In the genomic region with DNA sequence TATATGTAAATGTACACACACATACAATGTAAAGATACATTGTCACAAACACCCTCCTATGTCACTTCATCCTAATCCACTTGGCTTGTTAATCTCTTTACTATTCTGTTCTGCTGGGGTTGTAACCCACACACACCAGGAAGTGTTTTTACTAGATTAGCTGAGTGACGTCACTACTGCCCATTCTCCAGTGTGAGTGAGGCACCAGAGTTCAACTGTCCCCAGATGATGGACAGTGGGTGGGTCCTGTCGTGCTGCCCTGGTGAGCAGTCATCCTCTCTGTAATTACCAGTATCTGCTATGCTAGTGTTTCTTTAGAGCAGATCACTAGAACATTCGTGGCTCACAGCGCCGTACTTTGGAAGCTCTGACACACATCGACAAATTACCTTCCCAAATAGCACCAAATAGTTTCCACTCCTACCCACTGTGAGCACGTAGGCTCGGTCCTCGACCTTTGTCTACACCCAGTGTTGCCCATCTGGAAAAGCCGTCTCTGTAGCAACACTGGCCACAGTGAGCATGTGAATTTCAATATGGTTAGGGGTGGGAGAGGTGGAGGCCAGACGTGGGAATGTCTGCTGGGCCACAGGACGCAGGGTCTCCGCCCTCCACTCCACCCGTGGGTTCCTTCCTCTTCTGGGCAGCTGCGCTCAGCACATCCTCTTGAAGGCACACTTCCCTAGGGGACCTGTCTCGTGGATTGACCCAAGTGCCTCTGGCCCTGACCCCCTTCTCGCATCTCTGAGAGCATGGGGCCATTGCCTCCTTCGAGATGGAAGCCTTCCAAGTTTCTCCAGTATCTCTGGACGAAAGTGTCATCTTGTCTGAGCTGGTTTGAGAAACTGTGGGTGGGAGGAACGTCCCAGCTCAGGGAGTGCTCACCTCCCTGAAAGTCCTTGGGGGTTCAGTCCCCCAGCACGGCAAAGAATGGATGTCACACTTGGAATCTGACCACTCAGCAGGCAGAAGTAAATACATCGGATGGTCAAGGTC, we compare ENCODE assay signal across 11 mouse cellular contexts. TPM values are rescaled to one million over a fixed set of nuclear protein-coding genes. Genes with fewer than 3 reads are reported as not detected.
DNase-seq lines count a peak whose midpoint lies in the region; ATAC-seq and TF ChIP-seq lines count a peak whose summit lies in the region.
"Had no signal": no experiment of that assay in that cellular context is flagged by ENCODE, and none has a peak within 500 bp of the region (broad histone marks: within the 10 kb centered on the region; RNA-seq: fewer than 3 reads in every experiment).

No protein-coding gene starts in this region.

- H3K4me1 ChIP-seq in kidney, adult 2 months (ENCODE audit: control insufficient read depth, insufficient read depth, low read length) = no peaks in the 10 kb centered on the region
- peaks cover 49% of the 10 kb centered on the region for H3K4me1 ChIP-seq in G1E (ENCODE audit: insufficient read depth, low read depth, low read length)
- H3K4me1 ChIP-seq in limb, embryonic 15.5 days = peaks cover 4% of the 10 kb centered on the region
- H3K4me1 ChIP-seq in hindbrain, embryonic 16.5 days (ENCODE audit: control insufficient read depth, insufficient read depth, low read depth, low read length) = no peaks in the 10 kb centered on the region

- H3K36me3 ChIP-seq in kidney, adult 2 months (ENCODE audit: control insufficient read depth, insufficient read depth, low read length) = no peaks in the 10 kb centered on the region
- no peaks in the 10 kb centered on the region for H3K36me3 ChIP-seq in G1E (replicated peaks)
- H3K36me3 ChIP-seq in limb, embryonic 15.5 days = no peaks in the 10 kb centered on the region
- H3K36me3 ChIP-seq in hindbrain, embryonic 16.5 days (ENCODE audit: control insufficient read depth, insufficient read depth, low read length) = no peaks in the 10 kb centered on the region

- DNase-seq in kidney, adult 2 months = no peak
- DNase-seq in kidney, adult 18-20 months = no peak
- DNase-seq in G1E (ENCODE audit: low spot score) = peak; percentile 27
- DNase-seq in frontal cortex, postnatal 14 days (ENCODE audit: low spot score in 2 of 2) = no peak
- DNase-seq: embryo, embryonic 11 days; thymus, postnatal 14 days had no signal

- peak overlapping the region; percentile 42; the same call in 1 of the 2 replicates for H3K27ac ChIP-seq in kidney, adult 2 months (ENCODE audit: insufficient read depth, low read depth, low read length)
- no peak overlapping the region for H3K27ac ChIP-seq in limb, embryonic 15.5 days
- H3K27ac ChIP-seq in hindbrain, embryonic 16.5 days (ENCODE audit: low read depth, low read length) = no peak overlapping the region

- H3K9me3 ChIP-seq in G1E (replicated peaks) = peaks cover 4% of the 10 kb centered on the region
- H3K9me3 ChIP-seq in limb, embryonic 15.5 days = no peaks in the 10 kb centered on the region
- H3K9me3 ChIP-seq in hindbrain, embryonic 16.5 days (ENCODE audit: control insufficient read depth, low read length) = no peaks in the 10 kb centered on the region

- no peak overlapping the region for H3K4me3 ChIP-seq in kidney, adult 2 months (ENCODE audit: insufficient read depth, low read depth, low read length)
- no peak overlapping the region for H3K4me3 ChIP-seq in G1E (ENCODE audit: low read depth, low read length)
- no peak overlapping the region for H3K4me3 ChIP-seq in limb, embryonic 15.5 days
- no peak overlapping the region for H3K4me3 ChIP-seq in hindbrain, embryonic 16.5 days (ENCODE audit: low read length)

- WGBS in kidney, adult 2 months = 57% methylated on average over 22 of the region's 22 CpGs
- WGBS in limb, embryonic 15.5 days = 62% methylated on average over 22 of the region's 22 CpGs
- WGBS in hindbrain, embryonic 16.5 days = 71% methylated on average over 22 of the region's 22 CpGs

- ATAC-seq in G1E (ENCODE audit: extremely low read depth, insufficient number of reproducible peaks, low FRiP score, poor library complexity, severe bottlenecking) = no peak
- ATAC-seq in granulocyte monocyte progenitor cell, adult 5-6 weeks (replicated peaks; ENCODE audit: poor library complexity, severe bottlenecking) = peak; percentile 90
- ATAC-seq in limb, embryonic 15.5 days (ENCODE audit: insufficient number of reproducible peaks, low FRiP score, low TSS enrichment, low read depth) = peak; percentile 40; the same call in 1 of the 2 replicates
- ATAC-seq in frontal cortex, adult (ENCODE audit: low TSS enrichment) = no peak
- ATAC-seq in hindbrain, embryonic 16.5 days = no peak
- ATAC-seq: forebrain, embryonic 14.5 days had no signal

- no peak for TF ChIP-seq CTCF in kidney, adult 2 months (conservative IDR thresholded peaks at IDR 0.05; ENCODE audit: insufficient read depth, insufficient read length, low read depth, low read length)
- no peak for TF ChIP-seq CTCF in G1E (IDR thresholded peaks at IDR 0.05; ENCODE audit: low read depth, low read length)

- H3K27me3 ChIP-seq in kidney, adult 2 months (replicated peaks; ENCODE audit: control insufficient read depth, insufficient read depth, low read length) = no peaks in the 10 kb centered on the region
- no peaks in the 10 kb centered on the region; the same call in 1 of the 2 replicates for H3K27me3 ChIP-seq in G1E (ENCODE audit: insufficient read depth, low read length)
- H3K27me3 ChIP-seq in limb, embryonic 15.5 days = no peaks in the 10 kb centered on the region
- no peaks in the 10 kb centered on the region for H3K27me3 ChIP-seq in hindbrain, embryonic 16.5 days (replicated peaks; ENCODE audit: control insufficient read depth, insufficient read depth, low read length)

- no peak overlapping the region for H3K4me2 ChIP-seq in limb, embryonic 15.5 days
- no peak overlapping the region for H3K4me2 ChIP-seq in hindbrain, embryonic 16.5 days (ENCODE audit: low read length)

- no peak for TF ChIP-seq POLR2A in kidney, adult 2 months (IDR thresholded peaks at IDR 0.05; ENCODE audit: low read depth, low read length)

- no peak overlapping the region for H3K9ac ChIP-seq in limb, embryonic 15.5 days
- no peak overlapping the region for H3K9ac ChIP-seq in hindbrain, embryonic 16.5 days (ENCODE audit: low read depth, low read length)

RNA-seq across cellular contexts. Expression of a gene that starts 28.2 kb away (rescaled TPM):
- polyA plus RNA-seq in kidney, adult 2 months (2012; rRNA removed) = 39.0 and 40.2 TPM in 2 replicates
- total RNA-seq in G1E (2014; fragmentation: Nextera tagmentation) (33.6 and 35.0 TPM in 2 replicates), G1E (2017) (28.7 and 30.1 TPM in 2 replicates)
- polyA plus RNA-seq in G1E (2012) = 28.9 and 32.7 TPM in 2 replicates
- total RNA-seq in granulocyte monocyte progenitor cell, adult 5-6 weeks (2014; fragmentation: Nextera tagmentation) = 2.4 and 3.8 TPM in 2 replicates
- 1.3 and 1.5 TPM in 2 replicates for total RNA-seq in granulocyte monocyte progenitor cell, adult 5-6 weeks (2017)
- 14.7 and 17.3 TPM in 2 replicates for polyA plus RNA-seq in limb, embryonic 15.5 days (2015; fragmentation: Nextera tagmentation; extraction: Ambion mirVana)
- 7.3 and 7.9 TPM in 2 replicates for polyA plus RNA-seq in hindbrain, embryonic 16.5 days (2015; fragmentation: Nextera tagmentation; extraction: Ambion mirVana)

RNA-seq across cellular contexts. Expression of a gene that starts 55.7 kb away (rescaled TPM):
- polyA plus RNA-seq in kidney, adult 2 months (2012; rRNA removed) = 25.3 and 30.6 TPM in 2 replicates
- 5.1 and 25.4 TPM in 2 replicates for total RNA-seq in G1E (2014; fragmentation: Nextera tagmentation)
- 6.8 and 8.0 TPM in 2 replicates for total RNA-seq in G1E (2017)
- polyA plus RNA-seq in G1E (2012) = 6.5 and 6.9 TPM in 2 replicates
- 7.1 and 19.9 TPM in 2 replicates for total RNA-seq in granulocyte monocyte progenitor cell, adult 5-6 weeks (2014; fragmentation: Nextera tagmentation)
- total RNA-seq in granulocyte monocyte progenitor cell, adult 5-6 weeks (2017) = 8.1 and 14.6 TPM in 2 replicates
- polyA plus RNA-seq in limb, embryonic 15.5 days (2015; fragmentation: Nextera tagmentation; extraction: Ambion mirVana) = 17.1 and 17.5 TPM in 2 replicates
- polyA plus RNA-seq in hindbrain, embryonic 16.5 days (2015; fragmentation: Nextera tagmentation; extraction: Ambion mirVana) = 55.0 and 60.6 TPM in 2 replicates

RNA-seq across cellular contexts. Expression of a gene that starts 56.7 kb away (rescaled TPM):
- 4.8 and 5.2 TPM in 2 replicates for polyA plus RNA-seq in kidney, adult 2 months (2012; rRNA removed)
- total RNA-seq in G1E (2014; fragmentation: Nextera tagmentation) (3.9 and 4.2 TPM in 2 replicates), G1E (2017) (3.8 and 4.0 TPM in 2 replicates)
- 6.9 and 8.1 TPM in 2 replicates for polyA plus RNA-seq in G1E (2012)
- total RNA-seq in granulocyte monocyte progenitor cell, adult 5-6 weeks (2014; fragmentation: Nextera tagmentation) = 3.7 and 4.6 TPM in 2 replicates
- total RNA-seq in granulocyte monocyte progenitor cell, adult 5-6 weeks (2017) = 3.0 and 4.8 TPM in 2 replicates
- 5.6 and 6.0 TPM in 2 replicates for polyA plus RNA-seq in limb, embryonic 15.5 days (2015; fragmentation: Nextera tagmentation; extraction: Ambion mirVana)
- 5.1 and 5.2 TPM in 2 replicates for polyA plus RNA-seq in hindbrain, embryonic 16.5 days (2015; fragmentation: Nextera tagmentation; extraction: Ambion mirVana)

Comparison
In these comparisons a context has a peak if more than half of its experiments do, and no peak if none do; other contexts are left out.
1. ATAC-seq: peak in granulocyte monocyte progenitor cell, adult 5-6 weeks (single experiment) and limb, embryonic 15.5 days (single experiment); none in G1E (single experiment), frontal cortex, adult (single experiment) and hindbrain, embryonic 16.5 days (single experiment).